Mouse (Mus musculus): ENCODE measurements at regions not wholly inside any gene's neighbourhood (a gene's known extent, or its start where the extent isn't known, plus 50 kb on each side); places are given as distances from the start of the nearest gene placed in this dataset.
"Not testable (repeated sequence)": the region's sequence is repeated elsewhere in the genome, so short reads cannot be mapped to it uniquely, and the experiment has no call there.

- no peaks in the 10 kb centered on the region for H3K4me1 ChIP-seq
- ATAC-seq (ENCODE audit: low FRiP score, low read depth): no peak
- no peaks in the 10 kb centered on the region for H3K36me3 ChIP-seq
- no peak overlapping the region for H3K4me3 ChIP-seq
- no peak overlapping the region for H3K4me2 ChIP-seq (replicated peaks)
- no peak overlapping the region for H3K27ac ChIP-seq
- WGBS: 71% methylated on average over 4 of the region's 4 CpGs
- H3K9ac ChIP-seq: no peak overlapping the region
- H3K9me3 ChIP-seq: no peaks in the 10 kb centered on the region
- no peaks in the 10 kb centered on the region for H3K27me3 ChIP-seq (replicated peaks)
Observed at GRCm38 (mm10) chr12:48387724-48388123, 994.7 kb upstream of the Foxg1 start.

DNA sequence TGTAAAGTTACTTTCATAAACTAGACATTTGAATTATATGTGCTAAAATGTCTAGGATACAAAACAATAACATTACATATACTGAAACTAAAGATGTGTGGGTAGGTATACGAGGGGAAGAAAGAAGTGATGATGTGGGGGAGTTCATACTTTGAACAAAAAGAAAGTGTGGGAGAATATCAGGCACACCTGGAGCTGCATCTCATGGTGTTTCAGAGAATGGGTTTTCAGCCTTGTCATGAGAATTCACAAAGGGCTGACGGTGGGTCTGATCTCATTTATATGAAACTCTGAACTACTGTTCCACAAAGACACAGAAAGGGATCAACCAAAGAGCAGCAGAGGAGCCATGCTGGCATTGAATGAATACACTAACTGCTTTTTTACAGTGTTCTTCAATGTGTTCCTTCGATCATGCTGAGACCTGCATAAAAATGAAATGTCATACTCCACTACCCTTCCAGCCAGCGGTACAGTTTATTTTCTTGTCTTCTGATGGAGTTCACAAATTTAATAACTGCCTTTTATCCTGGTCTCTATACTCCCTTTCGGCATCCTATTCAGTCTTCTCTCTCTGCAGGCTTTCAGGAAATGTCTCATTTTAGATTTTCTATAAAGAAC is 994.2 kb upstream of the Foxg1 start:
- H3K4me2 ChIP-seq (replicated peaks): no peak overlapping the region
- H3K27me3 ChIP-seq (replicated peaks): no peaks in the 10 kb centered on the region
- H3K4me3 ChIP-seq: no peak overlapping the region
- H3K9me3 ChIP-seq: no peaks in the 10 kb centered on the region
- H3K9ac ChIP-seq: no peak overlapping the region
- no peaks in the 10 kb centered on the region for H3K36me3 ChIP-seq
- H3K27ac ChIP-seq: no peak overlapping the region
- WGBS: 71% methylated on average over 5 of the region's 5 CpGs
- no peaks in the 10 kb centered on the region for H3K4me1 ChIP-seq
- no peak for ATAC-seq (ENCODE audit: low FRiP score, low read depth)

GRCm38 (mm10) chr12:48391008-48391407 is 991.5 kb upstream of the Foxg1 start:
- no peaks in the 10 kb centered on the region for H3K27me3 ChIP-seq (replicated peaks)
- no peak overlapping the region for H3K4me2 ChIP-seq (replicated peaks)
- H3K9me3 ChIP-seq: no peaks in the 10 kb centered on the region
- no peak overlapping the region for H3K9ac ChIP-seq
- WGBS: 60% methylated on average over 4 of the region's 4 CpGs
- no peaks in the 10 kb centered on the region for H3K4me1 ChIP-seq
- H3K27ac ChIP-seq: no peak overlapping the region
- H3K4me3 ChIP-seq: no peak overlapping the region
- H3K36me3 ChIP-seq: no peaks in the 10 kb centered on the region
- ATAC-seq (ENCODE audit: low FRiP score, low read depth): no peak

- Histone ChIP-seq H3K9ac (no peak overlapping the region), H3K9me3 (no peaks in the 10 kb centered on the region), H3K36me3 (no peaks in the 10 kb centered on the region), H3K27me3 (replicated peaks) (no peaks in the 10 kb centered on the region), H3K4me1 (no peaks in the 10 kb centered on the region), H3K4me3 (no peak overlapping the region), H3K27ac (no peak overlapping the region), H3K4me2 (replicated peaks) (no peak overlapping the region)
- 74% methylated on average over 4 of the region's 4 CpGs for WGBS
- no peak for ATAC-seq (ENCODE audit: low FRiP score, low read depth)
Observed at GRCm38 (mm10) chr12:48439333-48440046, 943.0 kb upstream of the Foxg1 start.

- not testable (repeated sequence) for H3K36me3 ChIP-seq; ATAC-seq (ENCODE audit: low FRiP score, low read depth); H3K27ac ChIP-seq; H3K9ac ChIP-seq; H3K9me3 ChIP-seq; H3K4me3 ChIP-seq; H3K27me3 ChIP-seq (replicated peaks); H3K4me2 ChIP-seq (replicated peaks); H3K4me1 ChIP-seq
- WGBS: 82% methylated on average over 3 of the region's 3 CpGs
Observed at GRCm38 (mm10) chr12:48448719-48449118, 933.7 kb upstream of the Foxg1 start.

GRCm38 (mm10) chr12:48462392-48462791 is 920.1 kb upstream of the Foxg1 start:
- Histone ChIP-seq H3K9me3 (no peaks in the 10 kb centered on the region), H3K4me1 (no peaks in the 10 kb centered on the region), H3K9ac (no peak overlapping the region), H3K27ac (no peak overlapping the region), H3K27me3 (replicated peaks) (no peaks in the 10 kb centered on the region), H3K4me3 (no peak overlapping the region), H3K4me2 (replicated peaks) (no peak overlapping the region), H3K36me3 (no peaks in the 10 kb centered on the region)
- 45% methylated on average over 2 of the region's 2 CpGs for WGBS
- ATAC-seq (ENCODE audit: low FRiP score, low read depth): no peak

GRCm38 (mm10) chr12:48500735-48501134 is 881.7 kb upstream of the Foxg1 start:
- Histone ChIP-seq H3K36me3 (no peaks in the 10 kb centered on the region), H3K27ac (no peak overlapping the region), H3K27me3 (replicated peaks) (no peaks in the 10 kb centered on the region), H3K9me3 (no peaks in the 10 kb centered on the region), H3K4me2 (replicated peaks) (no peak overlapping the region), H3K9ac (no peak overlapping the region), H3K4me3 (no peak overlapping the region), H3K4me1 (no peaks in the 10 kb centered on the region)
- no peak for ATAC-seq (ENCODE audit: low FRiP score, low read depth)
- WGBS: 84% methylated on average over 3 of the region's 3 CpGs

- 91% methylated on average over 3 of the region's 3 CpGs for WGBS
- Histone ChIP-seq H3K36me3 (no peaks in the 10 kb centered on the region), H3K27me3 (replicated peaks) (no peaks in the 10 kb centered on the region), H3K9ac (no peak overlapping the region), H3K4me2 (replicated peaks) (no peak overlapping the region), H3K4me1 (no peaks in the 10 kb centered on the region), H3K4me3 (no peak overlapping the region), H3K27ac (no peak overlapping the region), H3K9me3 (no peaks in the 10 kb centered on the region)
- ATAC-seq (ENCODE audit: low FRiP score, low read depth): no peak
Observed at GRCm38 (mm10) chr12:48511594-48511993, 870.9 kb upstream of the Foxg1 start.

DNA sequence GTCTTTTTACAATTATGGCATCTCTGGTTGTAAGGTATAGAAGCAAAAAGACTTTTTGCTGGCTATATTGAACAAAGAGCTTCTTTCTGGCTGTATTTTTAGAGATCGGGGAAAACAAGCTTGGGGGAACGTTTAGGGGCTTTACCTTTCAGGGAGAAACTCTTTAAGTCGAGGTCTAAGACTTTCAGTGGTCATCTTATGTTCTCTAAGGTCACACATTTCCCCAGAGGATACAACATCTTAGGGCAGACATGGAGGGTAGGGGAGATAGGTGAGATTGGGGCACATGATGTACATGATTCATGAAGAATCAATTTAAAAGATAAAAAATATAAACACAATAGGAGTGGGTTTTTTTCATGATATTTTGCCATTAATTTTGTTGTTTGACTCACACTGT is 870.2 kb upstream of the Foxg1 start:
- Histone ChIP-seq H3K4me3 (no peak overlapping the region), H3K9me3 (no peaks in the 10 kb centered on the region), H3K27me3 (replicated peaks) (no peaks in the 10 kb centered on the region), H3K4me1 (no peaks in the 10 kb centered on the region), H3K4me2 (replicated peaks) (no peak overlapping the region), H3K9ac (no peak overlapping the region), H3K27ac (no peak overlapping the region), H3K36me3 (no peaks in the 10 kb centered on the region)
- WGBS: 88% methylated on average over 3 of the region's 3 CpGs
- no peak for ATAC-seq (ENCODE audit: low FRiP score, low read depth)

DNA sequence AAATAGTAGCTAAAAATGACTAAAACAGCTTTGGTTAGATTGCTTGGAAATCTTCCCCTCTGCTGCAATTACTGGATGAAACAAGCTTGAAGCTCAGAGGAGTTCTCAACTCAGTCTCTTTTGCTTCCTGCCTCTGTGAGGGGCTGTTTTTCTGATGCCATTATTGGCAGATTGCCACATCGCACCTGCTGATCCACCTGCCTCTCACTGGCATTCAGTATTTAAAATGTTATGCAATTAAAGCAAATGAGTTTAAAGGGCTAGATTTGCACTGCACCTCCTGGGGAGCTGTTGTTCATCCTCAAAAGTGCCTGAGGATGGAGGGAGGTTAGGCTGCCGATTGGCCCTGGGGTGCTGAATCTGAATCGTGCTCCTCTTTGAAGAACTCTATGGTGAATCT is 860.5 kb upstream of the Foxg1 start:
- no peaks in the 10 kb centered on the region for H3K4me1 ChIP-seq
- H3K36me3 ChIP-seq: no peaks in the 10 kb centered on the region
- no peak for ATAC-seq (ENCODE audit: low FRiP score, low read depth)
- no peaks in the 10 kb centered on the region for H3K27me3 ChIP-seq (replicated peaks)
- no peaks in the 10 kb centered on the region for H3K9me3 ChIP-seq
- WGBS: 45% methylated on average over 3 of the region's 3 CpGs
- H3K27ac ChIP-seq: no peak overlapping the region
- H3K4me2 ChIP-seq (replicated peaks): no peak overlapping the region
- H3K4me3 ChIP-seq: no peak overlapping the region
- H3K9ac ChIP-seq: no peak overlapping the region

GRCm38 (mm10) chr12:48559690-48560089 is 822.8 kb upstream of the Foxg1 start:
- not testable (repeated sequence) for H3K36me3 ChIP-seq; ATAC-seq (ENCODE audit: low FRiP score, low read depth); H3K9me3 ChIP-seq; H3K4me1 ChIP-seq; H3K9ac ChIP-seq; H3K27me3 ChIP-seq (replicated peaks); H3K27ac ChIP-seq; H3K4me2 ChIP-seq (replicated peaks); H3K4me3 ChIP-seq
- WGBS: 85% methylated on average over 20 of the region's 20 CpGs

DNA sequence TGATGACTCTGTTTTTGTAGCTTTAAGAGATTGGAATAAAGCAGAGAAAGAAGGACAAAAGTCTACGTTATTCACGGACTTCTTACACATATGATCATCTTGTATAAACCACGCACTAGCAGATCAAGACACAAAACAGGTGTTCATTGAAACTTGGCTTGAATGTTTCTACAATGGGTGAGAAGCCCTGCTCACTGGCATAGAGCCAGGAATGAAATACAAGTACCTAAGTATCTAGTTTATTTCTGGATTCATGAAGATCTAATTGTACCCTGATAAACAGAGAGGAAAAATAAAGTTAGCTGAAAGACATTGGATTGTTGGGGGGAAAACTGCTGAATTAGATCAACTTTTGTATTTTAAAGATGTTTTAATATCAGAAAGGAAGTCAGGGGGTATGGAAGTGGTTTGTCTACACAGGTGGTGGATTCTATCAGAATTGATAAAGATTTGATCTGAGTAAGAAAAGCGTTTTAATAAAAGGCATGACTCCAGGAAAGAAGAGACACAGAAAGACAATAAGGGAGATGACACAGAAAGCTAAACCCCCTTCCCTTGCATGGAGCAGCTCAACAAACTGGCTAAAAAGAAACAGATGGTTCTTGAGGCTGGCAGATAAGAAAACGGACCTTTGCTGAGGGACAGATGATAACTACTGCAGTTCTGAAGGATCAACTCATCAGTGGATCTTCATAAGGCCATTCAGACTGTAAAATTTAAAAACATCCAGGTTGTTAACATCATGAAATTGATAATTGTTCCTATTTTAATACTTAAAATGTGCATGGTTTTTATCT is 777.9 kb upstream of the Foxg1 start:
- Histone ChIP-seq H3K27ac (no peak overlapping the region), H3K36me3 (no peaks in the 10 kb centered on the region), H3K4me3 (no peak overlapping the region), H3K9me3 (no peaks in the 10 kb centered on the region), H3K27me3 (replicated peaks) (no peaks in the 10 kb centered on the region), H3K9ac (no peak overlapping the region), H3K4me1 (no peaks in the 10 kb centered on the region), H3K4me2 (replicated peaks) (no peak overlapping the region)
- no peak for ATAC-seq (ENCODE audit: low FRiP score, low read depth)
- 88% methylated on average over 5 of the region's 5 CpGs for WGBS

Data from neural tube, embryonic 12.5 days (tissue).